Mouse (Mus musculus) hindbrain, embryonic 13.5 days (tissue): ENCODE data around the gene Rnf227. TPM values are rescaled to one million over a fixed set of nuclear protein-coding genes. Genes with fewer than 3 reads are reported as not detected.

Experiments
- polyA plus RNA-seq: library from polyadenylated mRNA; unstranded; fragments of >200 nt; fragmentation: Nextera tagmentation; extraction: Ambion mirVana; gene quantifications from 2 replicates; pipeline ENCODE4 v1.2.1, GENCODE M21; 2015

Rnf227 gene
- polyA plus RNA-seq, 1 experiment from 2014 or later = 166 TPM

Other genes with a start within 250 kb of the Rnf227 start
- gene Per1, start 245.2 kb upstream of the Rnf227 start, polyA plus RNA-seq = 7.4 and 9.4 TPM in 2 replicates
- gene Hes7, start 220.1 kb upstream of the Rnf227 start, polyA plus RNA-seq = 0.26 and 0.35 TPM in 2 replicates
- gene 9130213A22Rik, start 217.9 kb upstream of the Rnf227 start, polyA plus RNA-seq = 0.13 and 0.25 TPM in 2 replicates
- gene Aloxe3, start 214.6 kb upstream of the Rnf227 start, polyA plus RNA-seq = 0.71 and 1.3 TPM in 2 replicates
- gene Alox12b, start 183.5 kb upstream of the Rnf227 start, polyA plus RNA-seq = 0.29 and 0.31 TPM in 2 replicates
- 0.12 and 0.16 TPM in 2 replicates for gene Alox8, start 142.6 kb upstream of the Rnf227 start, polyA plus RNA-seq
- gene Gucy2e, start 103.4 kb upstream of the Rnf227 start, polyA plus RNA-seq = 0.21 and 0.30 TPM in 2 replicates
- gene Cntrob, start 16.7 kb upstream of the Rnf227 start, polyA plus RNA-seq = 22.6 and 24.4 TPM in 2 replicates
- gene Trappc1, start 16.5 kb upstream of the Rnf227 start, polyA plus RNA-seq = 204 and 210 TPM in 2 replicates
- 4.2 and 5.1 TPM in 2 replicates for gene Kcnab3, start 14.2 kb upstream of the Rnf227 start, polyA plus RNA-seq
- gene Chd3, start 28.9 kb downstream of the Rnf227 start, polyA plus RNA-seq = 92.4 and 93.5 TPM in 2 replicates
- 103 and 105 TPM in 2 replicates for gene Naa38, start 55.0 kb downstream of the Rnf227 start, polyA plus RNA-seq
- 34.9 and 35.5 TPM in 2 replicates for gene Cyb5d1, start 55.2 kb downstream of the Rnf227 start, polyA plus RNA-seq
- gene Tmem88, start 57.8 kb downstream of the Rnf227 start, polyA plus RNA-seq = 7.1 and 8.7 TPM in 2 replicates
- gene Kdm6b, start 73.2 kb downstream of the Rnf227 start, polyA plus RNA-seq = 50.6 and 51.3 TPM in 2 replicates
- gene Dnah2, start 208.6 kb downstream of the Rnf227 start, polyA plus RNA-seq = 2.1 and 2.7 TPM in 2 replicates
- gene Efnb3, start 219.7 kb downstream of the Rnf227 start, polyA plus RNA-seq = 90.1 and 92.0 TPM in 2 replicates
- gene Wrap53, start 239.8 kb downstream of the Rnf227 start, polyA plus RNA-seq = 23.0 and 24.2 TPM in 2 replicates
- 76.3 and 78.1 TPM in 2 replicates for gene Trp53, start 239.9 kb downstream of the Rnf227 start, polyA plus RNA-seq